Mouse (Mus musculus) ES-E14 (cell line): ENCODE results near the gene Gm45808. TPM values are rescaled to one million over a fixed set of nuclear protein-coding genes. Genes with fewer than 3 reads are reported as not detected.

Experiments
- DNase-seq: peaks from one replicate; pipeline ENCODE4 v3.0.0-alpha.2; 2013; ENCODE audit warnings: low read depth, low spot score
- H3K27ac ChIP-seq: 2 replicates; pipeline ENCODE4 v1.5.1; 2012; ENCODE audit warnings: low read depth, mild to moderate bottlenecking, low read length, moderate library complexity, mixed read lengths; ENCODE audit not compliant: poor library complexity, insufficient read depth, severe bottlenecking
- H3K36me3 ChIP-seq: 2 replicates; pipeline ENCODE4 v1.6.1; 2012; ENCODE audit warnings: mild to moderate bottlenecking, low read length, moderate library complexity, mixed read lengths; ENCODE audit not compliant: control insufficient read depth, poor library complexity, insufficient read depth, severe bottlenecking
- H3K4me1 ChIP-seq, 2 experiments: fragments of 150-350 bp in 1 of 2; sonication (generic) in 1 of 2; 2 replicates each; pipeline ENCODE4 v1.6.1; 2012; ENCODE audit warnings: low read length in 2 of 2, mild to moderate bottlenecking in 1 of 2, mixed read lengths in 1 of 2; ENCODE audit not compliant: control insufficient read depth in 2 of 2, insufficient read depth in 2 of 2, poor library complexity in 1 of 2
- H3K4me3 ChIP-seq, 2 experiments: fragments of 150-350 bp in 1 of 2; sonication (generic) in 1 of 2; 2 replicates each; pipeline ENCODE4 v1.5.1; 2012; ENCODE audit warnings: low read length in 2 of 2, low read depth in 1 of 2, mild to moderate bottlenecking in 1 of 2, mixed read lengths in 1 of 2; ENCODE audit not compliant: insufficient read depth in 1 of 2, poor library complexity in 1 of 2, severe bottlenecking in 1 of 2
- H3K9ac ChIP-seq: 2 replicates; pipeline ENCODE4 v1.6.1; 2012; ENCODE audit warnings: low read depth, mild to moderate bottlenecking, low read length, mixed read lengths; ENCODE audit not compliant: poor library complexity, insufficient read depth, severe bottlenecking
- H3K9me3 ChIP-seq: fragments of 150-350 bp; sonication (generic); 2 replicates; pipeline ENCODE4 v1.6.1; 2012; ENCODE audit warnings: low read depth, mild to moderate bottlenecking, low read length; ENCODE audit not compliant: control insufficient read depth, insufficient read depth
- CHD2 ChIP-seq: IDR thresholded peaks from 2 replicates; pipeline ENCODE4 v1.6.1; 2014; ENCODE audit warnings: mild to moderate bottlenecking, low read depth, low read length, inconsistent platforms
- HCFC1 ChIP-seq: IDR thresholded peaks from 2 replicates; pipeline ENCODE4 v1.6.1; 2012; ENCODE audit warnings: low read length, inconsistent platforms, borderline replicate concordance; ENCODE audit not compliant: insufficient read depth
- MAFK ChIP-seq: IDR thresholded peaks from 2 replicates; pipeline ENCODE4 v1.6.1; 2014; ENCODE audit warnings: mild to moderate bottlenecking, low read depth, low read length, inconsistent platforms; ENCODE audit not compliant: insufficient read depth
- ZC3H11A ChIP-seq: IDR thresholded peaks from 2 replicates; pipeline ENCODE4 v1.6.1; 2012; ENCODE audit warnings: low read depth, mild to moderate bottlenecking, inconsistent platforms, low read length, borderline replicate concordance
- ZNF384 ChIP-seq: IDR thresholded peaks from 2 replicates; pipeline ENCODE4 v1.6.1; 2012; ENCODE audit warnings: low read depth, low read length, inconsistent platforms
- in situ Hi-C, 2 experiments: fragments of 600-800 bp; cut with MboI; formaldehyde crosslinking; loops; one replicate each; pipeline ENCODE4 v1.15.1; 2025; ENCODE audit warnings: low sequenced_read_pairs in 2 of 2, inconsistent platforms in 1 of 2; ENCODE audit not compliant: unreplicated experiment in 2 of 2
- total RNA-seq: library from RNA; depleted of rRNA; stranded (reverse); fragments of 300-350 nt; gene quantifications from 2 replicates; pipeline ENCODE4 v1.2.3, GENCODE M21; 2012

Gm45808 gene
- total RNA-seq, 1 experiment = 0.71 TPM

- no peak overlapping the region for H3K4me3 ChIP-seq
- H3K9me3 ChIP-seq = no peaks in the 10 kb centered on the region
- peaks cover 0 to 7% of the 10 kb centered on the region in 2 experiments; a peak in 3 of 4 replicates for H3K4me1 ChIP-seq
- DNase-seq = no peak
- H3K27ac ChIP-seq = no peak overlapping the region
- H3K9ac ChIP-seq = no peak overlapping the region
- H3K36me3 ChIP-seq = peaks cover 4% of the 10 kb centered on the region; the same call in 1 of the 2 replicates
- TF ChIP-seq ZC3H11A (peak; percentile 19; the same call in 1 of the 2 replicates), MAFK (no peak)
- in situ Hi-C loops = loop anchor here in 1 of 2 experiments (10.0 kb wide), 1 partner anchor 124 kb away; no protein-coding TSS in a partner anchor
Measured at GRCm38 (mm10) chr7:45470869-45471268, 15.7 kb downstream of the Gm45808 start.

- Histone ChIP-seq H3K9ac (peak overlapping the region; percentile 12; the same call in 1 of the 2 replicates), H3K9me3 (no peaks in the 10 kb centered on the region), H3K4me1 (peaks cover 0 to 3% of the 10 kb centered on the region in 2 experiments; a peak in 2 of 4 replicates), H3K4me3 (peak overlapping the region; percentile 63 to 80), H3K27ac (no peak overlapping the region; the same call in 1 of the 2 replicates), H3K36me3 (peaks cover 24% of the 10 kb centered on the region)
- in situ Hi-C loops = no loop called here
- TF ChIP-seq ZNF384 (0 out of 2 replicates have a peak, but pooled peaks have one; percentile 42), MAFK (no peak)
- no peak for DNase-seq
Measured at GRCm38 (mm10) chr7:45467090-45467670, 19.4 kb downstream of the Gm45808 start.

- H3K9ac ChIP-seq = peak within 1 kb of the TSS; percentile 93
- TF ChIP-seq CHD2 (no peak), MAFK (no peak), HCFC1 (peak; percentile 83)
- in situ Hi-C loops = no loop called here
- peak within 1 kb of the TSS; percentile 74 to 80 for H3K4me3 ChIP-seq
- peak within 1 kb of the TSS; percentile 91 for H3K27ac ChIP-seq
- peaks cover 29% of the 10 kb centered on the region for H3K36me3 ChIP-seq
- no peaks in the 10 kb centered on the region for H3K9me3 ChIP-seq
- peak; percentile 90 for DNase-seq
- H3K4me1 ChIP-seq = peaks cover 0 to 3% of the 10 kb centered on the region in 2 experiments; a peak in 2 of 4 replicates
Measured at GRCm38 (mm10) chr7:45466283-45467089, 20.1 kb downstream of the Gm45808 start, which contains the start of gene Bax. Gene Bax (minus strand): TSS chr7:45466898.

GRCm38 (mm10) chr7:45465549-45465948, 21.1 kb downstream of the Gm45808 start:
- in situ Hi-C loops = no loop called here
- H3K36me3 ChIP-seq = peaks cover 35% of the 10 kb centered on the region
- peak overlapping the region; percentile 74 to 80 for H3K4me3 ChIP-seq
- DNase-seq = no peak
- peaks cover 0 to 3% of the 10 kb centered on the region in 2 experiments; a peak in 2 of 4 replicates for H3K4me1 ChIP-seq
- H3K9me3 ChIP-seq = no peaks in the 10 kb centered on the region
- peak overlapping the region; percentile 93 for H3K9ac ChIP-seq
- no peak for TF ChIP-seq MAFK
- no peak for TF ChIP-seq CHD2
- TF ChIP-seq HCFC1 = no peak
- no peak for TF ChIP-seq ZNF384
- TF ChIP-seq ZC3H11A = no peak
- H3K27ac ChIP-seq = peak overlapping the region; percentile 91; the same call in 1 of the 2 replicates
